ENCODE assay signal across 10 mouse cellular contexts in genomic region chr1:54332988-54333387, GRCm38 (mm10).
A peak's percentile ranks its signal among the peaks of the same experiment; 100 is the strongest.
DNase-seq lines count a peak whose midpoint lies in the region; ATAC-seq and TF ChIP-seq lines count a peak whose summit lies in the region.
"Had no signal": no experiment of that assay in that cellular context is flagged by ENCODE, and none has a peak within 500 bp of the region (broad histone marks: within the 10 kb centered on the region; RNA-seq: fewer than 3 reads in every experiment).

No protein-coding gene starts in this region.

- H3K4me1 ChIP-seq in hindbrain, embryonic 11.5 days (replicated peaks; ENCODE audit: control insufficient read depth, insufficient read depth, low read length) = no peaks in the 10 kb centered on the region
- H3K4me1 ChIP-seq in hindbrain, embryonic 13.5 days (replicated peaks) = no peaks in the 10 kb centered on the region
- no peaks in the 10 kb centered on the region for H3K4me1 ChIP-seq in forebrain, embryonic 13.5 days
- H3K4me1 ChIP-seq: hindbrain, embryonic 15.5 days had no signal

- TF ChIP-seq POLR2A in brain, embryonic 14.5 days (IDR thresholded peaks at IDR 0.05; ENCODE audit: borderline replicate concordance, extremely low read depth, insufficient read depth, insufficient read length, poor library complexity, severe bottlenecking) = no peak
- TF ChIP-seq POLR2A in myocyte (IDR thresholded peaks at IDR 0.05; ENCODE audit: insufficient read length, low read depth) = no peak

- H3K9ac ChIP-seq in hindbrain, embryonic 11.5 days (ENCODE audit: low read depth, low read length) = no peak overlapping the region
- H3K9ac ChIP-seq in hindbrain, embryonic 13.5 days = no peak overlapping the region
- H3K9ac ChIP-seq in forebrain, embryonic 13.5 days = no peak overlapping the region
- H3K9ac ChIP-seq: hindbrain, embryonic 15.5 days had no signal

- H3K27ac ChIP-seq in hindbrain, embryonic 11.5 days (ENCODE audit: low read depth, low read length) = no peak overlapping the region
- H3K27ac ChIP-seq in hindbrain, embryonic 13.5 days = no peak overlapping the region
- H3K27ac ChIP-seq in forebrain, embryonic 13.5 days = no peak overlapping the region
- H3K27ac ChIP-seq: hindbrain, embryonic 15.5 days had no signal

- no peaks in the 10 kb centered on the region for H3K9me3 ChIP-seq in hindbrain, embryonic 11.5 days (ENCODE audit: control insufficient read depth, low read length)
- H3K9me3 ChIP-seq in hindbrain, embryonic 13.5 days = no peaks in the 10 kb centered on the region
- H3K9me3 ChIP-seq in forebrain, embryonic 13.5 days (replicated peaks) = no peaks in the 10 kb centered on the region
- H3K9me3 ChIP-seq: hindbrain, embryonic 15.5 days had no signal

- peak; percentile 36 for DNase-seq in hindbrain, embryonic 11.5 days (ENCODE audit: low spot score)
- DNase-seq in CD4-positive helper T cell, adult 2 months (ENCODE audit: low read depth, low spot score) = peak; percentile 5
- DNase-seq in brain, embryonic 14.5 days (ENCODE audit: low read depth) = peak; percentile 40
- peak; percentile 28 for DNase-seq in kidney, postnatal 14 days
- no peak for DNase-seq in gastrocnemius, postnatal 4 days (ENCODE audit: low spot score in 2 of 2)

- H3K27me3 ChIP-seq in hindbrain, embryonic 11.5 days (ENCODE audit: control insufficient read depth, insufficient read depth, low read length) = no peaks in the 10 kb centered on the region
- H3K27me3 ChIP-seq in hindbrain, embryonic 13.5 days = no peaks in the 10 kb centered on the region
- no peaks in the 10 kb centered on the region for H3K27me3 ChIP-seq in myocyte (ENCODE audit: control insufficient read depth, insufficient read depth, insufficient read length)
- no peaks in the 10 kb centered on the region for H3K27me3 ChIP-seq in forebrain, embryonic 13.5 days
- H3K27me3 ChIP-seq: hindbrain, embryonic 15.5 days; megakaryocyte, embryonic 14.5 days had no signal

- no peak for ATAC-seq in hindbrain, embryonic 11.5 days (ENCODE audit: low FRiP score)
- ATAC-seq in hindbrain, embryonic 13.5 days (ENCODE audit: low FRiP score) = no peak
- no peak for ATAC-seq in forebrain, embryonic 13.5 days

- H3K4me3 ChIP-seq in hindbrain, embryonic 11.5 days (ENCODE audit: low read depth, low read length) = no peak overlapping the region
- H3K4me3 ChIP-seq in hindbrain, embryonic 13.5 days = no peak overlapping the region
- H3K4me3 ChIP-seq in myocyte = no peak overlapping the region
- no peak overlapping the region for H3K4me3 ChIP-seq in forebrain, embryonic 13.5 days
- H3K4me3 ChIP-seq: hindbrain, embryonic 15.5 days; megakaryocyte, embryonic 14.5 days had no signal

- no peak overlapping the region for H3ac ChIP-seq in myocyte (ENCODE audit: control insufficient read depth, insufficient read length)

- no peak overlapping the region for H3K4me2 ChIP-seq in hindbrain, embryonic 11.5 days (replicated peaks; ENCODE audit: low read depth, low read length)
- H3K4me2 ChIP-seq in hindbrain, embryonic 13.5 days = no peak overlapping the region
- peak overlapping the region; percentile 62 for H3K4me2 ChIP-seq in myocyte (ENCODE audit: low read depth)
- no peak overlapping the region for H3K4me2 ChIP-seq in forebrain, embryonic 13.5 days
- H3K4me2 ChIP-seq: hindbrain, embryonic 15.5 days had no signal

- no peaks in the 10 kb centered on the region for H3K79me2 ChIP-seq in myocyte (ENCODE audit: control insufficient read depth, insufficient read depth)

- H3K36me3 ChIP-seq in hindbrain, embryonic 11.5 days (ENCODE audit: control insufficient read depth, insufficient read depth, low read length) = no peaks in the 10 kb centered on the region
- H3K36me3 ChIP-seq in hindbrain, embryonic 13.5 days = no peaks in the 10 kb centered on the region
- H3K36me3 ChIP-seq in myocyte (ENCODE audit: control insufficient read depth, insufficient read depth) = no peaks in the 10 kb centered on the region
- H3K36me3 ChIP-seq in forebrain, embryonic 13.5 days (ENCODE audit: poor library complexity, severe bottlenecking) = no peaks in the 10 kb centered on the region
- H3K36me3 ChIP-seq: hindbrain, embryonic 15.5 days had no signal

- TF ChIP-seq CTCF in brain, embryonic 14.5 days (IDR thresholded peaks at IDR 0.05; ENCODE audit: borderline replicate concordance, extremely low read depth, insufficient read depth, insufficient read length) = peak; percentile 54; the same call in 1 of the 2 replicates

- 69% methylated on average over 4 of the region's 4 CpGs for WGBS in hindbrain, embryonic 11.5 days
- WGBS in hindbrain, embryonic 13.5 days = 65% methylated on average over 4 of the region's 4 CpGs
- 60% methylated on average over 4 of the region's 4 CpGs for WGBS in forebrain, embryonic 13.5 days

TF ChIP-seq in myocyte, 11 proteins besides CTCF, POLR2A, EP300 and RAD21:
- no peak for TF ChIP-seq TCF3 (IDR thresholded peaks at IDR 0.05; ENCODE audit: insufficient read length, low read depth)
- TF ChIP-seq TCF12 (IDR thresholded peaks at IDR 0.05; ENCODE audit: insufficient read depth, poor library complexity, severe bottlenecking) = no peak
- TF ChIP-seq CEBPB (IDR thresholded peaks at IDR 0.05; ENCODE audit: insufficient read depth, poor library complexity, severe bottlenecking) = no peak
- TF ChIP-seq REST (IDR thresholded peaks at IDR 0.05; ENCODE audit: insufficient read depth, insufficient read length) = no peak
- no peak for TF ChIP-seq SRF (IDR thresholded peaks at IDR 0.05; ENCODE audit: control insufficient read depth, insufficient read length, low read depth)
- TF ChIP-seq MYOD1 (IDR thresholded peaks at IDR 0.05; ENCODE audit: control insufficient read depth in 1 of 3, insufficient read length in 2 of 3, low read depth in 2 of 3) = no peak
- no peak for TF ChIP-seq POLR2AphosphoS2 (IDR thresholded peaks at IDR 0.05; ENCODE audit: insufficient read length, low read depth)
- TF ChIP-seq USF1 (IDR thresholded peaks at IDR 0.05; ENCODE audit: low read depth) = no peak
- TF ChIP-seq E2F4 (IDR thresholded peaks at IDR 0.05; ENCODE audit: insufficient read depth) = no peak
- no peak for TF ChIP-seq MYOG (IDR thresholded peaks at IDR 0.05; ENCODE audit: control insufficient read depth in 1 of 3, insufficient read depth in 1 of 3, insufficient read length in 2 of 3, low read depth in 2 of 3)
- TF ChIP-seq MAX (IDR thresholded peaks at IDR 0.05; ENCODE audit: low read depth) = no peak
TF ChIP-seq in myocyte: peak in this region for 0.

Comparison
In these comparisons a context has a peak if more than half of its experiments do, and no peak if none do; other contexts are left out.
1. DNase-seq: peak in hindbrain, embryonic 11.5 days (single experiment), CD4-positive helper T cell, adult 2 months (single experiment), brain, embryonic 14.5 days (single experiment) and kidney, postnatal 14 days (single experiment); none in gastrocnemius, postnatal 4 days (0 of 2).